Mouse (Mus musculus): ENCODE data around the gene Atrnl1.

- TF ChIP-seq CTCF (IDR thresholded peaks at IDR 0.05; ENCODE audit: low read depth) (no peak), EP300 (optimal IDR thresholded peaks at IDR 0.05) (no peak)
These were observed 14.9 kb downstream of the Atrnl1 start for GRCm38 (mm10) chr19:57625738-57626137.

Data from stomach, postnatal 0 days (tissue).